Mouse (Mus musculus): ENCODE results near the gene Amot. TPM values are rescaled to one million over a fixed set of nuclear protein-coding genes. Genes with fewer than 3 reads are reported as not detected.

Gene Amot
- polyA plus RNA-seq, 1 experiment from 2014 or later = 5.8 TPM

DNA sequence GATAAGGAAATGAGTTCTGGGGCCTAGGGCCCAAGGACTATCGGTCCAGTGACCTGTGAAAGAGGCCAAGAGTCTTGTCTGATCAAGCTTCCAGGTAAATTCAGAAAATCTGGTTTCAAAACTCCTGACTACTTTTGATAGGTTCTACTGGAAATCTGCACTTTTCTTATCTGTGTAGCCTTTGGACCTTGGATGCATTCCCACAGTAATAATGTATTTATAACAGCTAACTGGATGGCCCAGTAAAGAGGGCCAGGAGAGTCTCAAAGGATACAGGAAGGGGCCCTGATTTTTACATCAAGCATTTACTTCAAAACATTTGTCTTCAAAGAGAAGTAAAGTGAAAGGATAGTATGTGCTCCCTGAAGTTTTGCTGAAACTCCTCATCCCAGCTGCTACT, 90.7 kb downstream of the Amot start:
- Histone ChIP-seq H3K4me1 (ENCODE audit: control insufficient read depth, low read depth, low read length) (no peaks in the 10 kb centered on the region), H3K9ac (ENCODE audit: low read depth, low read length) (no peak overlapping the region), H3K27me3 (ENCODE audit: control insufficient read depth, insufficient read depth, low read depth, low read length) (no peaks in the 10 kb centered on the region), H3K36me3 (ENCODE audit: control insufficient read depth, insufficient read depth) (no peaks in the 10 kb centered on the region), H3K9me3 (replicated peaks; ENCODE audit: control insufficient read depth, low read length) (no peaks in the 10 kb centered on the region), H3K4me3 (ENCODE audit: low read depth, low read length) (no peak overlapping the region), H3K4me2 (ENCODE audit: low read depth, low read length) (no peak overlapping the region), H3K27ac (ENCODE audit: low read length) (no peak overlapping the region)
- WGBS (ENCODE audit: insufficient replicate concordance) = 59% methylated on average over 1 of the region's 1 CpGs
- ATAC-seq (ENCODE audit: low read depth) = no peak

DNA sequence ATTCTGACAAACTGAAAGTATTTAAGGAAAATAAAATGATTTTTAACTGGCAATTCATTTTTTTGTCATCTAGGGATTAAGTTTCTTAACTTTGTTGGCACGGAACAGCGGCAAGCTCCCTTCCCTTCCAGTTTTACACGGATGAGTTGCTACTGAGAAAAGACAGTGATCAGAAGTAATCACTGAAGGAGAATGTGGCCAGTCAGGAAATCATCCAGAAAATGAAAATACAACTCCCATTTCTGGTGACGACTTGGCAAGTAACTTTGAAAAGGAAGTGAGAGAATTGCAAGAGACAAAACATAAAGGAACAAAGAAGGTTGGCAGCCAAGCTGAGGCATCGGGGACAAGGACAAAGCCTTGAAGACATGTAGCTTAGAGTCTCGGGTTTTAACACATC, 93.6 kb downstream of the Amot start:
- WGBS (ENCODE audit: insufficient replicate concordance) = 46% methylated on average over 6 of the region's 6 CpGs
- no peak for ATAC-seq (ENCODE audit: low read depth)

DNA sequence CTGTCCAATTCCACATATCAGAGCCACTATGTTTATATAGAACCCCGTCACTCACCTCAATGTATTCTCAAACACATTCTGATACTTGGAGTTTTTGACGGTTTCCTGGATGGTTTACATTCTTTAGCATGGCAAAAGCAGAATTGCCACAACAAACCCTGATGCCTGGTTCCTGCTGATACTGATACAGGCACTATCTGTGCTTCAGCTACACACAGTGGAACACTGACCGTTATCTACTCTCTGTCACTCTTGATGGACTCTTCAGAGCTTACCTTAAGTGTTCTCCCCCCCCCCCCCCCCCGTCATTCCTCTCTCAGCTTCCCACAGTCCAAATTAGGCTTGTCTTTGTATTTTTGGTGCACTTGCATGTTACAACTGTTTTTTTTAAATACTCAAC, 98.9 kb downstream of the Amot start:
- Histone ChIP-seq H3K9ac (ENCODE audit: low read depth, low read length) (no peak overlapping the region), H3K9me3 (replicated peaks; ENCODE audit: control insufficient read depth, low read length) (no peaks in the 10 kb centered on the region), H3K27ac (ENCODE audit: low read length) (no peak overlapping the region), H3K4me2 (ENCODE audit: low read depth, low read length) (no peak overlapping the region), H3K4me3 (ENCODE audit: low read depth, low read length) (no peak overlapping the region), H3K36me3 (ENCODE audit: control insufficient read depth, insufficient read depth) (no peaks in the 10 kb centered on the region), H3K27me3 (ENCODE audit: control insufficient read depth, insufficient read depth, low read depth, low read length) (no peaks in the 10 kb centered on the region), H3K4me1 (ENCODE audit: control insufficient read depth, low read depth, low read length) (no peaks in the 10 kb centered on the region)
- 21% methylated on average over 4 of the region's 4 CpGs for WGBS (ENCODE audit: insufficient replicate concordance)
- ATAC-seq (ENCODE audit: low read depth) = 0 out of 2 replicates have a peak, but pooled peaks have one; percentile 54

More for the DNA sequence above, 93.6 kb downstream of the Amot start:
- H3K9ac ChIP-seq (ENCODE audit: low read depth, low read length) = no peak overlapping the region
- H3K27me3 ChIP-seq (ENCODE audit: control insufficient read depth, insufficient read depth, low read depth, low read length) = no peaks in the 10 kb centered on the region
- no peaks in the 10 kb centered on the region for H3K4me1 ChIP-seq (ENCODE audit: control insufficient read depth, low read depth, low read length)
- H3K4me2 ChIP-seq (ENCODE audit: low read depth, low read length) = no peak overlapping the region
- no peak overlapping the region for H3K27ac ChIP-seq (ENCODE audit: low read length)
- no peaks in the 10 kb centered on the region for H3K9me3 ChIP-seq (replicated peaks; ENCODE audit: control insufficient read depth, low read length)
- H3K4me3 ChIP-seq (ENCODE audit: low read depth, low read length) = no peak overlapping the region
- no peaks in the 10 kb centered on the region for H3K36me3 ChIP-seq (ENCODE audit: control insufficient read depth, insufficient read depth)

DNA sequence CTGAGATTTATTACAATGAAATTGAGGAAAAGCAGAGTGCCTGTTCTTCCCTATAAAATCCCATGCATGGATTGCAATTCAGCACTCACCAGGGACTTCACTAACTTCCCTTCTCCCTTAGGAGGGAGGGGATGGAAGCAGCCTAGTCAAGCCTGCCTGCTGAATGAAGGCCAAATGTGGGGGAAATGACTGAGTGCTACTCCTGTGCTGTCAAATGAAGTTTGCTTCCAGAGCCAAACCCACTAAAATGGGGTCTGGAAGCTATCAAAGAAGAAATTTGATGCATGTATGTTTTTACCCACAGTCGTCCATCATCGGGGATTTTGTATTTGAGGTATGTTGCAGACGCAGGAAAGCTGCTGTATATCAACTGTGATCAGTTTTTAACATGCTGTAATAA, 103.1 kb downstream of the Amot start:
- Histone ChIP-seq H3K9me3 (replicated peaks; ENCODE audit: control insufficient read depth, low read length) (no peaks in the 10 kb centered on the region), H3K36me3 (ENCODE audit: control insufficient read depth, insufficient read depth) (no peaks in the 10 kb centered on the region), H3K4me2 (ENCODE audit: low read depth, low read length) (no peak overlapping the region), H3K27me3 (ENCODE audit: control insufficient read depth, insufficient read depth, low read depth, low read length) (no peaks in the 10 kb centered on the region), H3K27ac (ENCODE audit: low read length) (no peak overlapping the region), H3K9ac (ENCODE audit: low read depth, low read length) (no peak overlapping the region), H3K4me3 (ENCODE audit: low read depth, low read length) (no peak overlapping the region), H3K4me1 (ENCODE audit: control insufficient read depth, low read depth, low read length) (no peaks in the 10 kb centered on the region)
- WGBS (ENCODE audit: insufficient replicate concordance) = 59% methylated on average over 3 of the region's 3 CpGs
- no peak for ATAC-seq (ENCODE audit: low read depth)

DNA sequence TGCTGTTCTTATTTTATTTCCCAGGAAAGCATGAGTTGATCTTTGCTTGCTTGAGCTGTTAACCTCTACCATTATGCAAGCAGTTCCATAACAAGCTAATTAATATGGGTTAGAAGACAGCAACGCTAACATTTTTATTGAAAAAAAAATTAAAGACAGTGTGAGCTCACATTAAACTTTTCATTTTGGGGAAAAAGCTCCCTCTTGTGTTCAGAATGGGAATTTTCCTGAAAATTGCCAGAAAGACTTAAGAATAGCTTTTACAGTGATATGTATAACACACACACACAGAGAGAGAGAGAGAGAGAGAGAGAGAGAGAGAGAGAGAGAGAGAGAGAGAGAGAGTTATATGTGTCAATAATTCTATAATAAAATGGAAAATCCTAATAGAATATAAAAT, 105.7 kb downstream of the Amot start:
- Histone ChIP-seq H3K27ac (ENCODE audit: low read length) (no peak overlapping the region), H3K36me3 (ENCODE audit: control insufficient read depth, insufficient read depth) (no peaks in the 10 kb centered on the region), H3K9me3 (replicated peaks; ENCODE audit: control insufficient read depth, low read length) (no peaks in the 10 kb centered on the region), H3K4me1 (ENCODE audit: control insufficient read depth, low read depth, low read length) (no peaks in the 10 kb centered on the region), H3K4me3 (ENCODE audit: low read depth, low read length) (no peak overlapping the region), H3K27me3 (ENCODE audit: control insufficient read depth, insufficient read depth, low read depth, low read length) (no peaks in the 10 kb centered on the region), H3K4me2 (ENCODE audit: low read depth, low read length) (no peak overlapping the region), H3K9ac (ENCODE audit: low read depth, low read length) (no peak overlapping the region)
- 4% methylated on average over 1 of the region's 1 CpGs for WGBS (ENCODE audit: insufficient replicate concordance)
- ATAC-seq (ENCODE audit: low read depth) = no peak

Other genes with a start within 250 kb of the Amot start
- 0.11 TPM in 1 of 2 replicates, not detected in the other for gene Lhfpl1, start 156.1 kb downstream of the Amot start, polyA plus RNA-seq (2015; fragmentation: Nextera tagmentation; extraction: Ambion mirVana)

Data from liver, embryonic 16.5 days (tissue).